Mouse (Mus musculus): ENCODE results near the gene Celf5.

Celf5 gene

DNA sequence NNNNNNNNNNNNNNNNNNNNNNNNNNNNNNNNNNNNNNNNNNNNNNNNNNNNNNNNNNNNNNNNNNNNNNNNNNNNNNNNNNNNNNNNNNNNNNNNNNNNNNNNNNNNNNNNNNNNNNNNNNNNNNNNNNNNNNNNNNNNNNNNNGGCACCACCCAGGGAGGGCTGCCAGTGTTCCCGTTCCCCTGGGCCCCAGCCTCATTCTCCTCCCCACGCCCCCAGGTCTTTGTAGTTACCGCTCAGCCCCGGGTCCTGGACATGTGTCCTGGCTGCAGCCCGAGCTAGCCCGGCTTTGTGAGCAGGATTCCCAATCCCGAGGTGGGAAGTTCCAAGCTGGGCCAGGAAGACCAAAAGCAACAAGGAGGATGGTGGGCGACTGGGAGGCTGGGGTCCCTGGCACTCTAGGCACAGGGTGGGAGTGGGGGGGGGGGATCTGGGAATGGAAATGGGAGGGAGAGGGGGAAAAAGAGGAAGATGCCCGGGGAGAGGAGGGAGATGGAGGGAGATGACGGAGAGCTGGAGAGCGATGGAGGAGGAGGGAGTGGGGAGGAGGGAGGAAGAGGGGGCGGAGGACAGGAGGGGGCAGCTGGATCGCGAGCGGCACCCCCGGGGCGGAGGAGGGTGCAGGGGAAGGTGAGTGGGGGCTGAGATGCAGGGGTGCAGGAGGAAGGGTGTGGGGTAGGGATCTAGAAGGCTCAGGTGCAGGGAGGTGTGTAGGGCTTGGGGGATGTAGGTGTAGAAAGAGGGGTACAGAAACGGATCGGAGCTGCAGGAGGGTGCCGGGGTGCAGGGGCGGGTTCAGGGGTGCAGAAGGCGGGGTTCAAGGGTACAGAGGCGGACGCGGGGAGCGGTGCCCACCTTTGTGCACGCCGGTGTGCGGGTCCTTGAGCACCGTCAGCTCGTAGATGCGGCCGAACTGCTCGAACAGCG, 640 bp downstream of the Celf5 start:
- in situ Hi-C loops (cut with MseI, MboI), result no loop called here

DNA sequence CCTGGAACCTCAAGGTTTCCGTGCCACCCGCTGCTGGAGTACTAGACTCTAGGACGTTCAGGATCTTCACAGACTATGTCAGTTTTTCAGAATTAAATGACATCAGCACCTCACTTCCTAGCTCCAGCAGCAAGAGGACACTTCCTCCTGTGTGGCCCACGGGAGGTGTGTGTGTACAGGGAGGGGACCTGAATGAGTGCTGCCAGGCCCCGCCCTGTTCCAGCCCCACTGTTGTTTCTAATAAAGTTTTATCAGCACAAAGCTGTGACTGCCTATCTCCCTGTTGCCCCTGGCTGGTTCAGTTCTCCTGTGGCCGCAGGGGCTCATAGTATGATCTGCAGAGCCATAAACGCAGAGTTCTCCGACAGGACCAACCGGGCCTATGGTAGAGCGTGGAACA, 8.0 kb downstream of the Celf5 start:
- in situ Hi-C loops (cut with MseI, MboI), result no loop called here

DNA sequence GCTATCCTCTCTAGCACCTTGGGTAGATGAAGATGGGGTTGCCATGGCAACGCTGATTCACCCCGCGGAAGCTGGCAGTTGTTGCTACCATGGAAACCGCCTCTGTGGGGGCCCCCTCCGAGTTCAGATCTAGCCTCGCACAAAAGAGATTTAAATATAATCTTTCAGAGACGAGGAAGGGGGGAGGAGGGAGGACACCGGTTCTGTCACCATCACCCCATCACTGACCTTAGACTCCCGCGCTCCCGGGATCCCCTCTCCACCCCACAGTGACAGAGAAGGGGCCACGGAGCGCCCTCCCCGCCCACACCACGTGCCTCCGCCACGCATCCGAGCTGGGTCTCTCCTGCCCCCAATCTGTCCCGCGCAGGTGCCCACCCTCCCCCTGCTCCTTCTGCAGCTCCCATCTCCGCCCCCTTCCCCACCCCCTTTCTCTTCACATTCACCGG, 9.5 kb downstream of the Celf5 start:
- in situ Hi-C loops (cut with MseI, MboI), result no loop called here

DNA sequence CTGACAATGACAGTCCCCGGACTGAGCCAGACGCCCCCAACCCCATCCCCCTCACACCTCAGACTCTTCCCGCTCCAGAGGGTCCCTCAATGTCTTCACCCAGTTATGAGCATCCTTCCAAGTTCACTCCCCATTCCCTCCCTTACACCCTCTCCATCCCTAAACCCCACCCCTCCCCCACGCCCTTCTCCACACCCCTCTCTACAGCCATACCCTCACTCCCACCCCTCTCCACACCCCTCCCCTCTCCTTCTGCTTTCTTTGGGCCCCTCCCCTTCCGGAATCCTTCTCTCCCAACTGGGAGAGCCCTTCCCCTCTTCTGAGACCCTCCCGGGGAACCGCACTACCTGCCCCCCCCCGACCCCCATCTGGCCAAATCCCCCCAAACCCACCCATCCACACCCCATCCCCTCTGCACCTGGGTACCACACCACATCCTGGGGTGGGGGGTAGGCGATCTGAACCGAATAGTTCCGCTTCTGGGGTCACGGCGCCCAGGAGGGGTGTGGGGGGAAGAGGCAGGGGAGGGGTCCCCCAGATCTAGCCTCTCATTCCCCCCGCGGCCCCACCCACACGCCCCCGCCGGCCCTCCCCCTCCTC, 10.0 kb downstream of the Celf5 start:
- in situ Hi-C loops (cut with MseI, MboI), result no loop called here

DNA sequence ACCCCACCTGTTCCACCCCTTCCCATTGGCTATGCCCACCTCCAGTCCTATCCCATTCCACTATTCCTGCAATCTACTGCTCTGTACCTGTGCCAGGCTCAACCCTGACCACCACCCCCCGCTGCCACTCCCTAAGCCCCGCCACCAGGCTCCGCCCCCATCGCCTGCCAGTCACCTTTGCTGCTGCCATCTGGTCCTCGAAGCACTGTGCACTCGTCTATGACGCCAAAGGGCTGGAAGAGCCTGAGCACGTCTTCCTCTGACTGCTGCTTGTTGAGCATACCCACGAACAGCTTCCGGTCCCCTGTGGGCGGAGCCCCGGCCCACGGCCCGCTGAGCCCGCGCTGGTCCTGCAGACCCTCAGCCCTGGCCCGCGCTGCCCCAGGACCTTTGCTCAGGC, 12.1 kb downstream of the Celf5 start:
- in situ Hi-C loops (cut with MseI, MboI), result no loop called here

DNA sequence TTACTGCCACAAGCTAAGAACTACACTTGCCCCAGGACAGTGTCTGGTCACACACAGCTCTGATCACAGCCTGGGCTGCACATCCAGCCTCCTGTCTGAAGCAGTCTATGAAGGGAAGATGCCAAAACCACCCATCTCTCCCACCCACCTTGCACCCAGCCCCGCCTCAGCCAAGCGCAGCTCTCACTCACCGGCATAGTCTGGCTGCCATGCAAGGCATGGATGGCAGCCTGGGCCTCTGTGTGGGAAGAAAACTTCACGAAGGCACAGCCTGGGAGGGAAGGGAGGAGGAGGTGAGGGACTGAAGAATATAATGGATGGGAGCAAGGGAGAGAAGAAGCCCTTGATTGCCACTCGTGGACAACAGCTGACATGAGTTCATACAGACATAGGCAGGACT, 13.3 kb downstream of the Celf5 start:
- in situ Hi-C loops (cut with MseI, MboI), result no loop called here

DNA sequence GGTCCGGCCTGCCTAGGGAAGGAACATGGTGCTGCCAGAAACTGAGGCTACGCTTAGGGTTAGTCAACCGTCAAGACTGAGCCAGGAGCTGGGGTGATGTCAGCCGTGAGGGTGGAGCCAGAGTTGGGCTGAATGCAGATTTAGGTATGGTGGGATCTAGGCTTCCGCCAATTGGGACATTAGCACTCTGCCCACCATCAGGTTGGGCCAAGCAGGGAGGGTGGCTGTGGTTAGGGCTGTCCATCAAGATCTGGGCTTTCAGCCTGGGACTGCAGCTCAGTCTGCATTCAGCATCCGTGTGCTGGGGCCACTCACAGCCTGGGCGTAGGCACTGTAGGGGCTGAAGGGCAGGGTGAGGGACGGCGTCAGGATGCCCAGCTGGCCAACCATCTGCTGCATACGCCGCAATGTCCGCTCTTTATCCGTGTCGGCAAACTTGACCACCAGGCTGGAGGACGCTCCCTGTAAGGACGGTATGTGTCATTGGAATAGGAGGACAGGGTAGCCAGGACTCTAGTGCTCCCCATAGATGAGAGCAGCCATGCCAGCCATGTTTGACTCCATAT, 14.8 kb downstream of the Celf5 start:
- in situ Hi-C loops (cut with MseI, MboI), result no loop called here

DNA sequence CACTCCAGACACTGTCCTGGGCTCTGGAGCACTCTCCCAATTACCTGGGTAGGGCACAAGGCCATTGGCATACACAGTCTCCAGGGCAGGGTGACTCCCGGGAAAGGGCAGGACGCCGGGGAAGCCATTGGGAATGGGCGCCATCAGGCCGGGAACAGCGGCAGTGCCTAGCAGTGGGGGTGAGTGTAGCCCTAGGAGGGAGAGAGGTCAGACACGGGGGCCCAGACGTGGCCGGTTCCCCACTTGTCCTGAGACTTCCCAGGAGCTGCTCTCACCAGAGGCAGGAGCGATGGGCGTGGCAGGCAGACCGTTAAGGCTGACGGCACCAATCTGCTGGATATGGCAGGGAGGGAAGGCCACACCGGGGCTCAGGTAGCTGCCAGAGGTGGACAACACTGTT, 15.6 kb downstream of the Celf5 start:
- in situ Hi-C loops (cut with MseI, MboI), result no loop called here

DNA sequence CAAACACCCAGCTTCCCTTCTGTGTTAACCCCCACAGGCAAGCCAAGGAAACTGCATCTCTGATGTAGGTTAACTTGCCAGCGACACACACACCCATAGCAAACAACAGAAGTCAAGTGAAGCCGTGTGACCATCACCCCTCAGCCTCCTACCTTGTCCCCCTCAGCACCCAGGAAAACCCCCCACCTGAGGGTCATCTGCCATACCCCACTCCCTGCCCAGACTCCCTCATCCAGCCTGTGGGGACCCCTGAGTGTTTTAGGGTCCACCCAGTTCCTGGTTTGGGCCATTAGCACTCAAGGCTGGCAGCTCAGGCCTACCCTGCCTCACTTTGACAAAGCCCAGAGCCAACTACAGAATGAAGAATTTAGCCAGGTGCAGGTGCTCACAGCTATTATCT, 16.4 kb downstream of the Celf5 start:
- in situ Hi-C loops (cut with MseI, MboI), result no loop called here

DNA sequence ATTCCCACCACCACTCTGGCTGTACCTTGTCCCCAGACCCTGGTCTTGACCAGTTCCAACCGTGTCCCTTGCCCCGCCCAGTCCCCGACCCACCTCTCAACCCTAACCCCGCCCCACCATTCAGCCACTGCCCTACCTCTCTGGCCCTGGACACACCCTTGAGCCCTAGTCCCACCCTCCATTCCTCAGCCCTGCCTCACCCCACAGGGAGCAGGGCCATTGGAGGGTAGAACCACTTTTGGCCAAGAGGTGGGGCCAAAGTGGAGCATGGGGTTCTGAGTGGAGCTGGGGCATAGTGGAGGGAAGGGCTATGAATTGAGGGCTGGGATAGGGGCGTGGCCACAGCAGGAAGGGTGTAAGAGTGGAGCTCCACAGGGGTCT, 17.3 kb downstream of the Celf5 start:
- in situ Hi-C loops (cut with MseI, MboI), result no loop called here

DNA sequence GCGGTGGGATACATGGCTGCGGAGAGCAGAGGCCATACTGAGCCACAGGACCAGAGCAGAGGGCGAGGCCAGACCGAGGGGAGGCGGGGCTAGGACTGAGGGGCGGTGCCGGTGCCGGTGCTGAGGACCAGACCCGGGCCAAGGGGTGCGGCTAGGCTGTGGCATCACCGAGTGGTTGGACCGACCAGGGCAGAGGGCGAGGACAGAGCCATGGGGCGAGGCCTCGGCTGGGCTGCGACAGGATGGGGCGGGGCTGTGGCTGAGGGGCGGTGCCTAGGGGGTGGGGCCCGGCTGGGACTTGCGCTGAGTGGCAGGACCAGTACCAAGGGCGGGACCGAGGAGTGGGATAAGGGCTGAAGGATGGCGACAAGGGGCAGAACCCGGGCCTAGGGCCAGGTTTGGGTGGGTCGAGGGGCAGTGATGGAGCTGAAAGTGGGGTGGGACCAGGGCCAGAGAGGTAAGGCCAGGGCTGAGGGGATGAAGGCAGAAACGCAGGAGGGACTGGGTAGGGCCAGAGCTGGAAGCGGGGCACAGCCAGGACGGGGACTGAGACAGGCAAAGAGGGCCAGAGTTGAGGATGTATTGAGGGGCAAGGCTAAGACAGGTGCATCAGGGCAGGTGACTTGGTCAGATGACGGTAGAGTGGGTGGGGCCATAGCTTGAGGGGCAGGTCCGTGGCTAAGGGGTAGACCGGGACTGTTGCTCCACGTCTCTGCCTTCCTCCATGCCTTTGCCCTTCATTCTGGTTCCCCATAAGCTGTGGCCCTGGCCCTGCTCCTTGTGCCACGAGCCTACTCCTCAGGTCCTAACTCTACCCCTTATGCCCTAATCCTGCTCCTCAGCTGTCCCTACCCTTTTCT, 17.9 kb downstream of the Celf5 start:
- in situ Hi-C loops (cut with MseI, MboI), result no loop called here

DNA sequence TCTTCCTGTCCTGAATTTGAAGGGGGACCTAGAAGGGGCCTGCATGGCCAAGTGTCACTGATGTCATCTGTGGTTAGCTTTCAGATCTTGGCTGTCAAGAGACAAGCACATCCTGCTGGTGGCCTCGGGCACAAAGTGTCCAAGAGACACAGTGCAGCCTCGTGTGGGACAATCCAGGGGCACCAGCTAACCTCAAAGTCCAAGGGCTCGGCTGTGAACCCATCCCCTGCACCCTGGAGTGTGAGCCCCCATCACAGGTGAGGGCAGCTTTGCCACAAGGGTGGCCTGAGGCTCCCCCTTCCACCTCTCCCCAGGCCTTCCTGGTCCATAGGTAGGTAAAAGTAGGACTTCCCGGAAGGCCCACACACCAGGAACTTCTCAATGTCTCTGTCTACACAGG, 19.0 kb downstream of the Celf5 start:
- in situ Hi-C loops (cut with MseI, MboI), result no loop called here

DNA sequence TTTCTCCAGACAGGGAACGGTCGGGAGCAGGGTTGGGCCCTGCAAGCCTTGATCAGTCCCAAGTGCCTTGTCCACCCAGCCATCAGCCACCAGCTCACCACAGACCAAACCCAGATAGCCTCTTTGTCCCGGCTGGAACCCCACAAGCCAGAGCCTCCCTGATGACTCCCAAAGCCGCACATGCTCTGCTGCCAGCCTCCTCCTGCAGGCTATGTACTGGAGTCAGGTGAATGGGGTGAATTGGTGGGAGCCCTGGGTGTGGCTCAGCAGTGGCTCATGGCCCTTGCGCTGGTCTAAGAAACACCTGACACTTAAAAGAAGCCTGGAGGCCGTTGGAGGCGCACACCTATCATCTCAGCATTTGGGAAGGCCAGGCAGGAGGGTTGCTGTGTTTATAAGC, 19.6 kb downstream of the Celf5 start:
- in situ Hi-C loops (cut with MseI, MboI), result no loop called here

DNA sequence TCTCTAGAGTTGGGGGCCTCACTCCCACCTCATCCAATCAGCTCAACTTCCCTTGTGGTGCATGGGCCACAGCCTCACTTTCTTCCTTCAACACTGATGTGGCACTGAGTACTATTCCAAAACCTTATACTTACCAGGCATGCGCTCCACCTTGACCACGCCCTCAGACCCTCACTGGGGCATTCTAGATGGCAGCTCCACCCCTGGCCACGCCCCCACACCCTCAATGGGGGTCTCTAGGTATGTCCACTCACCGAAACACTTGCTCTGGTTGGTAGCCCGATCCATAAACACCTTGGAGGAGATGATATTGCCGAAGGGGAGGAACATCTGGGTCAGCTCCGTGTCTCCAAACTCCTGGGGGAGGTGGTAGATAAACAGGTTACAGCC, 20.1 kb downstream of the Celf5 start:
- in situ Hi-C loops (cut with MseI, MboI), result no loop called here

DNA sequence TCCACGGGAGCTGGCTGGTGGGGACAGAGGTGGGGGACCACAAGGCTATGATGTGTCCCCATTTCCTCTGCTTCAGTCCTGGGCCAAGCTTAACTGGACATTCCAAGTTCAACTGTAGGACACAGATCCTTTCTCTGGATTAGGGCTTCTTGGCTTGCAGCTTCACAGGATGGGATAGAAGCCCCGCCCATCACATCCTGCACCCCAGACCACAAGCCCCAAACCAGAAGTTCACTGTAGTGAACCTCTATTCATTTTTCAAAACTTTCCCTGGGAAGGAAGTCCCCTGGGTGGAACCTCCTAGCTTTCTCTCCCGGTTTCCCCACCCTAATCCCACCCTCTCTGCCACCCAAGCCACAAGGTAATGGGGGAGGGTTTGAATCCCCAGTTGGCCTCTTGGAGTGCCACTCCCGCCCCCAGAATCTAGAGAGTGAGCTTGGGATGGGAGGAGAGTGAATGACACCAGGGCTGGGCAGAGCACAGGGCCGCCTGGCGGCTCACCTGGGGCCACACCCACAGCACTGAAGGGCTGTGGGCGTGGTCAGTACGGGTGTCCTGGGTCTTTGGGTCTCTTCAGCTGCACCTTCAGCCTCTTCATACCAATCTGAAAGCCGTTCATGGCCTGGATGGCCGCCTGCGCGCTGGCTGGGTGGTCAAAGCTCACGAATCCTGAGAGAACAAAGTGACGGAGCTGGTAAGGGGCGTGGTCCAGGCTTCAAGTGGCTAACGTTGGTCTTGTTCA, 20.7 kb downstream of the Celf5 start:
- in situ Hi-C loops (cut with MseI, MboI), result no loop called here

DNA sequence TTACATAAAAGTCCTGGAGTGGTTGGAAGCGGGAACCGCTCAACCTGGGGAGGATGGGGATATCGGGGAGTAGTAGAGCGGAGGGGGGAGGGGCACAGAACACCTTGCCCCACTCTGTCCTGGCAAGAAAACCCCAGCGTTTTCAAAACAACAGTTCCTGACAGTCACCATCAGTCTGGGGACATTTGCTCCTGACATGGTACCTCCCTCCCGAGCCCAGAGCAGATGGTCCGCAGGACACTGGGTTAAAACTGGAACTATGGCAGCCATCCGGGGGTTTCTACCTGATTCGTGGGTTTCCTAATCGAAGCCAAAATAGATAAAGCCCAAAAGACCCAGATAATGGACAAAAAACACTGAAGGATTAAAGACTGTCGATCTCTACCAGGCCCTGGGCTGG, 21.6 kb downstream of the Celf5 start:
- in situ Hi-C loops (cut with MseI, MboI), result no loop called here

DNA sequence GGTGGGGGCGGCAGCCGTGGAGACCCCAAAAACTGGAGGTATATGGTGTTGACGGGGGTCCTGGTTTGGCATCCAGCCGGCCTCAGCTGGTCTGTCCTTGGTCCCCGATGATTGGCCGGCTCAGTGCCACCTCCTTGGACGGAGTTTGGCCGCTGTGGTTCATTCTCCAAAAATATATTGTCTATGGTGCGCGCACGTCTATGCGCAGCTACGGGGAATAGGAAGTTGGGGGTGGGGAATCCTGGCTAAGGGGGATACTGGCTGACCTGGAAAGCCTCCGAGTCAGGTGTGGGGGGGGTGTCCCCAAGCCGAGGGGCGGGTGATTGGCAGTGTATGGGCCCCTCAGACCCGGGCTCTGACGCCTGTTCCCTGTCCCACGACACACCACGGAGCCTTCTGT, 22.0 kb downstream of the Celf5 start:
- in situ Hi-C loops (cut with MseI, MboI), result no loop called here

DNA sequence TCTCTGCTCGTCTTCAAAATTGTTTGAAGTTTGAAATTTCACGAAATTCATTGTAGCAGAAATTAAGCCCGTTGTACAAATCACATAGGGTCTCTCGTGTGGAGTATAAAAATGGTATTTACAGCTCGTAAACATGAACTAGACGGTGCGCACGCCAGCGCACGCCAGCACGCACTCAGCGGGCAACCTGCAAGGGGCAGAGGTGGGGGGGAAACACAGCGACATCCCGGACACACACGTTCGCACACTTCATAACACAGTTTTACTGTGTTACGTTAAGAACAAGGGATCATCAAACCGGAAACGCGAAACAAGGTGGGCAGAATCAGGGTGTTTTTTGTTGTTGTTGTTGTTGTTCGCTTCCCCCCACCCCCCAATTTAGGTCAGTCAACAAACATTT, 23.1 kb downstream of the Celf5 start:
- in situ Hi-C loops (cut with MseI, MboI), result no loop called here

DNA sequence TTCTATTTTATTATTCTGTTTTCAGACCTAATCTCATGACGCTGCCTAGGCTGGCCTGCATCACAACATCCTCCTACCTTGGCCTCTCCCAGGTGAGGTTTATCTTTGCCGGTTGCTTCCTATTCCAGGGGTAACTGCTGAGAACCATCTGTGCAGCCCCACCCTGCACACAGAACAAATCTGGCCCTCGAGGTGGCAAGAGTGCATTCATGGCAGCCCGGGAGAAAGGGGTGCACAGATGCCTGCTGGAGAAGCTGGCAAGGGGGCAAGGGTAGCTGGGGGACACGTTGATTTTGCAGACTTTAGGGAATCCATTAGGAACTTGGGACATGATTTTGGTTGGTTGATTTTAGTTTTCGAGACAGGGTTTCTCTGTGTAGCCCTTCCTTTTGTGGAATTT, 24.2 kb downstream of the Celf5 start:
- in situ Hi-C loops (cut with MseI, MboI), result no loop called here

DNA sequence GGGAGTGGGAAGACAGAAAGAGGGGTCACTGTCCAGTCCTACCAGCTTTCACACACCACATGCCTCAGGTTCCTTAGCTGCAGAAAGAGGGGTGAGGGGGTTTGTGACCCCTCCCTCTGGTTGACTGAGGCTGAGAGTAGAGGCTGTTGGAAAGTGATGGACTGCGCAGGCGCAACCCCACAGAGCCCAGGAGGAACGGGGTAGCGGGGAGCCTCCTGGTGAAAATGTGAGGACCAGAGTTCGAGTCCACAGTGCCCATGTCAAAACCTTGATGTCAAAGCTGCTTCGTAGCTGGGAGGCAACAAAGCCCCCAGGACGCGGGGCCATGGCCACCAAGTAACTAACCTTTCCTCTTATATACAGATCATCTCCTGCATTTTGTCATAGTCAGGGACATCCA, 24.9 kb downstream of the Celf5 start:
- in situ Hi-C loops (cut with MseI, MboI), result no loop called here

DNA sequence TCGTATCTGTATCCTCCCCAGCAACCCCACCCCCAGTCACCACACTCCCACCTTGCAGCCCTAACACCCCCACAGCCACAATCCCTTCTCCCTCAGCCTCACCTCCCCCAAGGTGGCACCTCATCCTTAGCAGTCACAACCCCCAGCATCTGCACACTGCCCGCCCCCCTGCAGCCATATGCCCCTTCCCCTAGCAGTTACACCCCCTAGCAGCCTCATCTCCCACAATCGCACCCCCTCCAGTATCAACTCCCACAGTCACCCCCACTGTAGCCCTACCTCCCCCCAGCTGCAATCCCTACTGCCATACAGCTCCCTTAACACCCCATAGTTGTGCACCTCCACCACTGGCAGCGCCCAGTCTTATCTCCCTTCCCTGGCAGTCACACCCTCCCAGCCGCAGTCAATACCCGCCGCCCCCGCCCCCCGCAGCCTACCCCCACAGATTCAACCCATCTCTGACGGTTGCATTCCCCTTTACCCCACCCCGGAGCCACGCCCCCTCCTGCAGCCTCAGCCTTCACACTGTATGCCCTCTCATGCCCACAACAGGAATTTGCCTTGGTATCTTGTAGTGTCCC, 25.4 kb downstream of the Celf5 start:
- in situ Hi-C loops (cut with MseI, MboI), result no loop called here

All from mouse trophoblast stem cell (cell line).